Mouse (Mus musculus) neural tube, embryonic 13.5 days (tissue): Measurements from ENCODE around the gene Slc2a1. TPM values are rescaled to one million over a fixed set of nuclear protein-coding genes. Genes with fewer than 3 reads are reported as not detected.

ENCODE experiments used
- ATAC-seq: fragments of 200-750 bp; cut with Nextera tagmentation; 2 replicates; pipeline ENCODE4 v1.8.0; 2017; ENCODE audit warnings: low read depth, mild to moderate bottlenecking, moderate TSS enrichment, moderate library complexity
- H3K27ac ChIP-seq: fragments of 300-500 bp; sonication (generic); replicated peaks from 2 replicates; pipeline ENCODE4 v1.5.1; 2015; ENCODE audit warnings: moderate library complexity, mild to moderate bottlenecking, inconsistent platforms
- H3K27me3 ChIP-seq: fragments of 300-500 bp; sonication (generic); 2 replicates; pipeline ENCODE4 v1.6.1; 2015; ENCODE audit warnings: mild to moderate bottlenecking, inconsistent platforms
- H3K36me3 ChIP-seq: fragments of 300-500 bp; sonication (generic); 2 replicates; pipeline ENCODE4 v1.6.1; 2015; ENCODE audit warnings: mild to moderate bottlenecking, inconsistent platforms
- H3K4me1 ChIP-seq: fragments of 300-500 bp; sonication (generic); replicated peaks from 2 replicates; pipeline ENCODE4 v1.6.1; 2015; ENCODE audit warnings: inconsistent platforms
- H3K4me2 ChIP-seq: fragments of 300-500 bp; sonication (generic); 2 replicates; pipeline ENCODE4 v1.6.1; 2015; ENCODE audit warnings: inconsistent platforms, mild to moderate bottlenecking, moderate library complexity
- H3K4me3 ChIP-seq: fragments of 300-500 bp; sonication (generic); 2 replicates; pipeline ENCODE4 v1.5.1; 2015; ENCODE audit warnings: mild to moderate bottlenecking, inconsistent platforms
- H3K9ac ChIP-seq: fragments of 300-500 bp; sonication (generic); 2 replicates; pipeline ENCODE4 v1.6.1; 2015; ENCODE audit warnings: moderate library complexity, mild to moderate bottlenecking, inconsistent platforms
- H3K9me3 ChIP-seq: fragments of 300-500 bp; sonication (generic); 2 replicates; pipeline ENCODE4 v1.6.1; 2016; ENCODE audit warnings: inconsistent platforms
- WGBS: fragments of 180-500 bp; shearing (Covaris S2); methylation state at CpG from one replicate; pipeline ENCODE4 v1.1.7; 2015; 5-methylcytosine and 5-hydroxymethylcytosine counted together
- polyA plus RNA-seq: library from polyadenylated mRNA; unstranded; fragments of >200 nt; fragmentation: Nextera tagmentation; extraction: Ambion mirVana; gene quantifications from 2 replicates; pipeline ENCODE4 v1.2.1, GENCODE M21; 2015

Gene Slc2a1
- polyA plus RNA-seq: 90.4 and 107 TPM in 2 replicates

GRCm38 (mm10) chr4:119108495-119109408 is at the start of gene Slc2a1:
Gene Slc2a1 (plus strand): TSS chr4:119108711.
- no peaks in the 10 kb centered on the region for H3K9me3 ChIP-seq
- H3K36me3 ChIP-seq: no peaks in the 10 kb centered on the region
- H3K4me2 ChIP-seq: peak within 1 kb of the TSS; percentile 79
- H3K9ac ChIP-seq: peak within 1 kb of the TSS; percentile 85
- ATAC-seq: peak; percentile 91
- under 1% methylated on average over 88 of the region's 88 CpGs for WGBS
- peak within 1 kb of the TSS; percentile 97 for H3K27ac ChIP-seq
- H3K27me3 ChIP-seq: no peaks in the 10 kb centered on the region
- peaks cover 63% of the 10 kb centered on the region for H3K4me1 ChIP-seq
- peak within 1 kb of the TSS; percentile 77 for H3K4me3 ChIP-seq

GRCm38 (mm10) chr4:119066791-119067190 is 41.7 kb upstream of the Slc2a1 start:
- H3K4me1 ChIP-seq: peaks cover 15% of the 10 kb centered on the region
- H3K27me3 ChIP-seq: peaks cover 8% of the 10 kb centered on the region; the same call in 1 of the 2 replicates
- no peaks in the 10 kb centered on the region for H3K36me3 ChIP-seq
- no peak overlapping the region for H3K4me3 ChIP-seq
- no peak overlapping the region for H3K4me2 ChIP-seq
- H3K9me3 ChIP-seq: no peaks in the 10 kb centered on the region
- H3K9ac ChIP-seq: no peak overlapping the region
- WGBS: 89% methylated on average over 3 of the region's 3 CpGs
- no peak overlapping the region for H3K27ac ChIP-seq
- ATAC-seq: no peak

- Histone ChIP-seq H3K27me3 (peaks cover 12% of the 10 kb centered on the region), H3K36me3 (no peaks in the 10 kb centered on the region), H3K9ac (no peak overlapping the region), H3K4me2 (no peak overlapping the region), H3K4me1 (peaks cover 19% of the 10 kb centered on the region), H3K9me3 (no peaks in the 10 kb centered on the region), H3K27ac (no peak overlapping the region), H3K4me3 (no peak overlapping the region)
- WGBS: 73% methylated on average over 2 of the region's 2 CpGs
- ATAC-seq: no peak
Observed at GRCm38 (mm10) chr4:119067204-119067603, 41.3 kb upstream of the Slc2a1 start.

GRCm38 (mm10) chr4:119068918-119069317 is 39.6 kb upstream of the Slc2a1 start:
- Histone ChIP-seq H3K4me3 (no peak overlapping the region), H3K4me1 (peaks cover 30% of the 10 kb centered on the region), H3K4me2 (no peak overlapping the region), H3K27ac (no peak overlapping the region), H3K27me3 (peaks cover 29% of the 10 kb centered on the region), H3K36me3 (no peaks in the 10 kb centered on the region), H3K9ac (no peak overlapping the region), H3K9me3 (no peaks in the 10 kb centered on the region)
- ATAC-seq: no peak
- 67% methylated on average over 6 of the region's 6 CpGs for WGBS

GRCm38 (mm10) chr4:119070181-119070580 is 38.3 kb upstream of the Slc2a1 start:
- Histone ChIP-seq H3K27ac (no peak overlapping the region), H3K4me3 (no peak overlapping the region), H3K27me3 (peaks cover 30% of the 10 kb centered on the region), H3K36me3 (no peaks in the 10 kb centered on the region), H3K4me2 (no peak overlapping the region), H3K9ac (no peak overlapping the region), H3K4me1 (peaks cover 30% of the 10 kb centered on the region), H3K9me3 (no peaks in the 10 kb centered on the region)
- no peak for ATAC-seq
- WGBS: 21% methylated on average over 1 of the region's 1 CpGs

- H3K9me3 ChIP-seq: no peaks in the 10 kb centered on the region
- no peak overlapping the region for H3K4me3 ChIP-seq
- no peaks in the 10 kb centered on the region for H3K36me3 ChIP-seq
- ATAC-seq: no peak
- WGBS: 14% methylated on average over 16 of the region's 16 CpGs
- H3K27me3 ChIP-seq: peaks cover 30% of the 10 kb centered on the region
- peak overlapping the region; percentile 33 for H3K4me2 ChIP-seq
- no peak overlapping the region for H3K27ac ChIP-seq
- H3K4me1 ChIP-seq: peaks cover 30% of the 10 kb centered on the region
- H3K9ac ChIP-seq: 0 out of 2 replicates have a peak overlapping the region, but pooled peaks have one; percentile 45
Observed at GRCm38 (mm10) chr4:119070959-119071647, 37.4 kb upstream of the Slc2a1 start.

- Histone ChIP-seq H3K36me3 (no peaks in the 10 kb centered on the region), H3K27me3 (peaks cover 30% of the 10 kb centered on the region), H3K4me1 (peaks cover 32% of the 10 kb centered on the region), H3K4me3 (no peak overlapping the region), H3K4me2 (peak overlapping the region; percentile 54; the same call in 1 of the 2 replicates), H3K9me3 (no peaks in the 10 kb centered on the region), H3K9ac (peak overlapping the region; percentile 45; the same call in 1 of the 2 replicates), H3K27ac (no peak overlapping the region; the same call in 1 of the 2 replicates)
- WGBS: 6% methylated on average over 19 of the region's 19 CpGs
- ATAC-seq: no peak
Observed at GRCm38 (mm10) chr4:119071648-119072362, 36.7 kb upstream of the Slc2a1 start.

- H3K4me3 ChIP-seq: peak overlapping the region; percentile 25
- WGBS: 10% methylated on average over 19 of the region's 19 CpGs
- H3K9ac ChIP-seq: 0 out of 2 replicates have a peak overlapping the region, but pooled peaks have one; percentile 38
- peak overlapping the region; percentile 54 for H3K4me2 ChIP-seq
- peaks cover 39% of the 10 kb centered on the region for H3K4me1 ChIP-seq
- H3K27ac ChIP-seq: no peak overlapping the region; the same call in 1 of the 2 replicates
- no peak for ATAC-seq
- peaks cover 30% of the 10 kb centered on the region for H3K27me3 ChIP-seq
- no peaks in the 10 kb centered on the region for H3K9me3 ChIP-seq
- no peaks in the 10 kb centered on the region for H3K36me3 ChIP-seq
Observed at GRCm38 (mm10) chr4:119072363-119072940, 36.1 kb upstream of the Slc2a1 start.

- peaks cover 30% of the 10 kb centered on the region for H3K27me3 ChIP-seq
- H3K9me3 ChIP-seq: no peaks in the 10 kb centered on the region
- no peak overlapping the region for H3K27ac ChIP-seq
- peak overlapping the region; percentile 54 for H3K4me2 ChIP-seq
- 6% methylated on average over 27 of the region's 28 CpGs for WGBS
- H3K4me1 ChIP-seq: peaks cover 40% of the 10 kb centered on the region
- H3K9ac ChIP-seq: peak overlapping the region; percentile 38; the same call in 1 of the 2 replicates
- ATAC-seq: peak; percentile 42; the same call in 1 of the 2 replicates
- H3K36me3 ChIP-seq: no peaks in the 10 kb centered on the region
- peak overlapping the region; percentile 25 for H3K4me3 ChIP-seq
Observed at GRCm38 (mm10) chr4:119072941-119073451, 35.5 kb upstream of the Slc2a1 start.

- Histone ChIP-seq H3K36me3 (no peaks in the 10 kb centered on the region), H3K4me1 (peaks cover 40% of the 10 kb centered on the region), H3K27ac (no peak overlapping the region), H3K4me3 (no peak overlapping the region), H3K4me2 (no peak overlapping the region), H3K27me3 (peaks cover 30% of the 10 kb centered on the region), H3K9me3 (no peaks in the 10 kb centered on the region), H3K9ac (no peak overlapping the region)
- no peak for ATAC-seq
- WGBS: 26% methylated on average over 2 of the region's 2 CpGs
Observed at GRCm38 (mm10) chr4:119073626-119074025, 34.9 kb upstream of the Slc2a1 start.

GRCm38 (mm10) chr4:119074596-119074995 is 33.9 kb upstream of the Slc2a1 start:
- no peak overlapping the region for H3K4me2 ChIP-seq
- H3K4me3 ChIP-seq: no peak overlapping the region
- no peak overlapping the region for H3K9ac ChIP-seq
- H3K4me1 ChIP-seq: peaks cover 40% of the 10 kb centered on the region
- H3K9me3 ChIP-seq: no peaks in the 10 kb centered on the region
- H3K27me3 ChIP-seq: peaks cover 30% of the 10 kb centered on the region
- ATAC-seq: no peak
- no peaks in the 10 kb centered on the region for H3K36me3 ChIP-seq
- WGBS: 18% methylated on average over 6 of the region's 6 CpGs
- H3K27ac ChIP-seq: no peak overlapping the region
